Comparison of ENCODE assay signal across 8 mouse cellular contexts in the genomic region with DNA sequence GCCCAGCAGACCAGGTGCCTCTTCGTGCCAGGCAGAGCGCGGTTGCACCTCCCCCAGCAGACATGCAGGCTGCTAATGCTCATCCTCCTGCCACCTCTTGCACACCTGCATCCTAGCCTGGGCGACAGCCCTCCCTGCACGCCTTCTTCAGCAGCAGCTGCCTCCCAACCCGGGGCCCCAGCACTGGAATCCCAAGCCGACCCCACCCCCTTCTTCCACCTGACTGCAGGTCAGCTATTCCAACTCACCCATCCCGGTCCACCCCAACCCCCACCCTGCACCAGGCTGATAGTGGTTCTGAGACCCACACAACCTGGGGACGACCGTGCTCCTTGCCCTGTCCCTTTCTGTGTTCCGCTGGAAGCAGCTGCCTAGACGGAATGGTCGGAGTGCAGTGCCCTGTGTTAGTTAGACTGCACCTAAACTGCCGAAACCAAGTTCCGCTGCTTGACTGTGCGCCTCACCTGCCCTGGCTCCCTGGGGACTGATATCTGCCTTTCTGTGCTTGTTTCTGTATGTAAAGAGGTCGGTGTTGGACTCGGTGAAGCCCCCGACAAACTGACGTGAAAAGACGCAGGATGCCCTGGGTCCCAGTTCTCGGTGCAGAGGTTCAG.
DNase-seq lines count a peak whose midpoint lies in the region; ATAC-seq and TF ChIP-seq lines count a peak whose summit lies in the region.

No protein-coding gene starts in this region.

- no peak overlapping the region for H3K27ac ChIP-seq in kidney, adult 2 months (ENCODE audit: insufficient read depth, low read depth, low read length)
- no peak overlapping the region for H3K27ac ChIP-seq in kidney, postnatal 0 days
- H3K27ac ChIP-seq in neural tube, embryonic 11.5 days (ENCODE audit: low read depth, low read length): no peak overlapping the region

- H3K27me3 ChIP-seq in kidney, adult 2 months (replicated peaks; ENCODE audit: control insufficient read depth, insufficient read depth, low read length): no peaks in the 10 kb centered on the region
- peaks cover 18% of the 10 kb centered on the region for H3K27me3 ChIP-seq in kidney, postnatal 0 days (ENCODE audit: insufficient read depth, low read length)
- H3K27me3 ChIP-seq in neural tube, embryonic 11.5 days (ENCODE audit: control insufficient read depth, insufficient read depth, low read length): peaks cover 32% of the 10 kb centered on the region

- H3K9ac ChIP-seq in kidney, postnatal 0 days (ENCODE audit: low read depth, low read length): no peak overlapping the region
- H3K9ac ChIP-seq in neural tube, embryonic 11.5 days (ENCODE audit: low read length): no peak overlapping the region; the same call in 1 of the 2 replicates

- H3K4me3 ChIP-seq in kidney, adult 2 months (ENCODE audit: insufficient read depth, low read depth, low read length): peak overlapping the region; percentile 50; the same call in 1 of the 2 replicates
- peak overlapping the region; percentile 57 for H3K4me3 ChIP-seq in kidney, postnatal 0 days (replicated peaks; ENCODE audit: low read depth, low read length)
- H3K4me3 ChIP-seq in neural tube, embryonic 11.5 days (ENCODE audit: low read depth, low read length): peak overlapping the region; percentile 40

- no peak for TF ChIP-seq CTCF in kidney, adult 2 months (conservative IDR thresholded peaks at IDR 0.05; ENCODE audit: insufficient read depth, insufficient read length, low read depth, low read length)
- no peak for TF ChIP-seq CTCF in kidney, postnatal 0 days (IDR thresholded peaks at IDR 0.05; ENCODE audit: low read depth)

- TF ChIP-seq POLR2A in kidney, adult 2 months (IDR thresholded peaks at IDR 0.05; ENCODE audit: low read depth, low read length): no peak

- 13% methylated on average over 22 of the region's 22 CpGs for WGBS in kidney, adult 2 months
- 3% methylated on average over 22 of the region's 22 CpGs for WGBS in kidney, postnatal 0 days
- WGBS in neural tube, embryonic 11.5 days: 3% methylated on average over 22 of the region's 22 CpGs

- H3K9me3 ChIP-seq in kidney, postnatal 0 days (replicated peaks; ENCODE audit: low read length): no peaks in the 10 kb centered on the region
- no peaks in the 10 kb centered on the region for H3K9me3 ChIP-seq in neural tube, embryonic 11.5 days (ENCODE audit: control insufficient read depth, low read length)

- H3K4me1 ChIP-seq in kidney, adult 2 months (ENCODE audit: control insufficient read depth, insufficient read depth, low read length): peaks cover 7% of the 10 kb centered on the region
- H3K4me1 ChIP-seq in kidney, postnatal 0 days (replicated peaks; ENCODE audit: insufficient read depth, low read length): peaks cover 14% of the 10 kb centered on the region; the same call in 1 of the 2 replicates
- H3K4me1 ChIP-seq in neural tube, embryonic 11.5 days (ENCODE audit: control insufficient read depth, insufficient read depth, low read length): peaks cover 3% of the 10 kb centered on the region; the same call in 1 of the 2 replicates

- peak; percentile 31; the same call in 1 of the 2 replicates for ATAC-seq in kidney, postnatal 0 days (replicated peaks; ENCODE audit: low FRiP score, low read depth)
- ATAC-seq in neural tube, embryonic 11.5 days (ENCODE audit: insufficient read depth, low FRiP score, low TSS enrichment): no peak
- ATAC-seq in cerebellum, adult (ENCODE audit: insufficient number of reproducible peaks, low FRiP score, low TSS enrichment): no peak

- peak overlapping the region; percentile 100 for H3K4me2 ChIP-seq in kidney, postnatal 0 days (ENCODE audit: low read length)
- H3K4me2 ChIP-seq in neural tube, embryonic 11.5 days (ENCODE audit: low read depth): peak overlapping the region; percentile 72

- DNase-seq in kidney, adult 2 months: no peak
- no peak for DNase-seq in kidney, adult 18-20 months
- DNase-seq in embryo, embryonic 11 days: peak; percentile 19
- peak; percentile 3 for DNase-seq in kidney, postnatal 0 days (ENCODE audit: low spot score)
- no peak for DNase-seq in neural tube, embryonic 11.5 days (ENCODE audit: low spot score)
- DNase-seq in layer of hippocampus, postnatal 36 days: no peak
- DNase-seq in right cerebral cortex, postnatal 10 days (ENCODE audit: low spot score in 2 of 2): no peak

- H3K36me3 ChIP-seq in kidney, adult 2 months (ENCODE audit: control insufficient read depth, insufficient read depth, low read length): no peaks in the 10 kb centered on the region
- no peaks in the 10 kb centered on the region for H3K36me3 ChIP-seq in kidney, postnatal 0 days (ENCODE audit: insufficient read depth, low read length)
- H3K36me3 ChIP-seq in neural tube, embryonic 11.5 days (ENCODE audit: control insufficient read depth, insufficient read depth, low read length): no peaks in the 10 kb centered on the region

Comparison
In these comparisons a context has a peak if more than half of its experiments do, and no peak if none do; other contexts are left out.
1. DNase-seq: peak in embryo, embryonic 11 days (single experiment) and kidney, postnatal 0 days (single experiment); none in kidney, adult 2 months (single experiment), kidney, adult 18-20 months (single experiment), neural tube, embryonic 11.5 days (single experiment), layer of hippocampus, postnatal 36 days (0 of 2) and right cerebral cortex, postnatal 10 days (0 of 2).
2. Peak in every context shown above with its lines, with median percentiles within 50 percentile points of each other: H3K4me3 ChIP-seq.